Mouse (Mus musculus): ENCODE results near the gene Cpz. TPM values are rescaled to one million over a fixed set of nuclear protein-coding genes. Genes with fewer than 3 reads are reported as not detected.

Cpz gene
- polyA plus RNA-seq, 1 experiment from 2014 or later: 4.4 TPM

- Histone ChIP-seq H3K9ac (ENCODE audit: low read depth, low read length) (no peak overlapping the region), H3K27me3 (replicated peaks; ENCODE audit: control insufficient read depth, insufficient read depth, low read length) (no peaks in the 10 kb centered on the region), H3K36me3 (ENCODE audit: control insufficient read depth, insufficient read depth) (no peaks in the 10 kb centered on the region), H3K9me3 (ENCODE audit: control insufficient read depth) (no peaks in the 10 kb centered on the region), H3K4me2 (replicated peaks; ENCODE audit: low read depth) (no peak overlapping the region), H3K4me3 (ENCODE audit: low read depth, low read length) (no peak overlapping the region), H3K27ac (ENCODE audit: low read depth, low read length) (no peak overlapping the region), H3K4me1 (replicated peaks; ENCODE audit: control insufficient read depth, insufficient read depth, low read length) (no peaks in the 10 kb centered on the region)
- WGBS: 44% methylated on average over 17 of the region's 17 CpGs
- ATAC-seq: no peak
- TF ChIP-seq CTCF (IDR thresholded peaks at IDR 0.05; ENCODE audit: low read depth): no peak
Observed at GRCm38 (mm10) chr5:35454187-35454800, 71.2 kb downstream of the Cpz start.

Other genes starting within 250 kb of the Cpz start
- 0.13 TPM in 2 replicates for gene Adra2c, start 247.4 kb downstream of the Cpz start, polyA plus RNA-seq (2015; fragmentation: Nextera tagmentation; extraction: Ambion mirVana)
- not detected in 2 replicates for gene Hmx1, start 136.6 kb downstream of the Cpz start, polyA plus RNA-seq (2015; fragmentation: Nextera tagmentation; extraction: Ambion mirVana)
- 3.6 and 4.6 TPM in 2 replicates for gene Trmt44, start 49.4 kb upstream of the Cpz start, polyA plus RNA-seq (2015; fragmentation: Nextera tagmentation; extraction: Ambion mirVana)
- 19.7 and 21.4 TPM in 2 replicates for gene Acox3, start 57.3 kb upstream of the Cpz start, polyA plus RNA-seq (2015; fragmentation: Nextera tagmentation; extraction: Ambion mirVana)
- gene Htra3, start 154.1 kb upstream of the Cpz start, polyA plus RNA-seq (2015; fragmentation: Nextera tagmentation; extraction: Ambion mirVana): 24.5 and 25.5 TPM in 2 replicates
- gene Sh3tc1, start 214.3 kb upstream of the Cpz start, polyA plus RNA-seq (2015; fragmentation: Nextera tagmentation; extraction: Ambion mirVana): 18.3 and 18.7 TPM in 2 replicates
- 1.9 and 2.0 TPM in 2 replicates for gene Ablim2, start 232.2 kb upstream of the Cpz start, polyA plus RNA-seq (2015; fragmentation: Nextera tagmentation; extraction: Ambion mirVana)